Comparison of ENCODE assay signal across 21 mouse cellular contexts in genomic region chr3:62585072-62585471, GRCm38 (mm10). TPM values are rescaled to one million over a fixed set of nuclear protein-coding genes. Genes with fewer than 3 reads are reported as not detected.
"Had no signal": no experiment of that assay in that cellular context is flagged by ENCODE, and none has a peak within 500 bp of the region (broad histone marks: within the 10 kb centered on the region; RNA-seq: fewer than 3 reads in every experiment).

No protein-coding gene starts in this region.

- DNase-seq: left cerebral cortex, postnatal 4 days; liver; liver, embryonic 13.5 days; liver, postnatal 0 days; lung, adult 18-20 months; lung, adult 2 months; lung, embryonic 14.5 days; lung, postnatal 10 days; lung, postnatal 14 days; lung, postnatal 36 days; lung, postnatal 4 days; midbrain, embryonic 14.5 days had no signal

- ATAC-seq: liver, embryonic 12.5 days; liver, postnatal 0 days; lung, postnatal 0 days; midbrain, embryonic 13.5 days; midbrain, embryonic 15.5 days; midbrain, embryonic 16.5 days had no signal

RNA-seq across cellular contexts. Expression of gene Gpr149, which starts 19.9 kb away (rescaled TPM):
- total RNA-seq: liver, adult 2 months; megakaryocyte progenitor cell, adult 5-6 weeks; megakaryocyte-erythroid progenitor cell, adult 5-6 weeks; monocyte, adult 5-6 weeks had no signal
